Mouse (Mus musculus): ENCODE data around the gene Sec14l1. TPM values are rescaled to one million over a fixed set of nuclear protein-coding genes. Genes with fewer than 3 reads are reported as not detected.

Sec14l1 gene
- polyA plus RNA-seq, 1 experiment from 2014 or later, result 9.2 TPM

GRCm38 (mm10) chr11:117205447-117205846 lies 90.5 kb downstream of the Sec14l1 start:
- WGBS (ENCODE audit: insufficient replicate concordance), result 71% methylated on average over 9 of the region's 9 CpGs
- no peak for ATAC-seq
- H3K9ac ChIP-seq (replicated peaks), result no peak overlapping the region
- peak overlapping the region; percentile 92 for H3K27ac ChIP-seq (ENCODE audit: low read depth)
- no peak for DNase-seq
- TF ChIP-seq EP300 (IDR thresholded peaks at IDR 0.05; ENCODE audit: low read depth), result no peak
- TF ChIP-seq CTCF (IDR thresholded peaks at IDR 0.05; ENCODE audit: low read depth), result no peak
- no peaks in the 10 kb centered on the region for H3K9me3 ChIP-seq (ENCODE audit: low read length)
- peaks cover 39% of the 10 kb centered on the region for H3K4me1 ChIP-seq (ENCODE audit: insufficient read depth)
- H3K27me3 ChIP-seq (ENCODE audit: insufficient read depth, low read length), result no peaks in the 10 kb centered on the region
- no peaks in the 10 kb centered on the region for H3K36me3 ChIP-seq (replicated peaks; ENCODE audit: insufficient read depth, low read length)
- H3K4me2 ChIP-seq (ENCODE audit: low read depth, low read length), result peak overlapping the region; percentile 53; the same call in 1 of the 2 replicates
- H3K4me3 ChIP-seq (ENCODE audit: low read depth, low read length), result no peak overlapping the region

- DNase-seq (no peak), ATAC-seq (no peak)
- Histone ChIP-seq H3K9me3 (ENCODE audit: low read length) (no peaks in the 10 kb centered on the region), H3K4me3 (ENCODE audit: low read depth, low read length) (no peak overlapping the region), H3K36me3 (replicated peaks; ENCODE audit: insufficient read depth, low read length) (no peaks in the 10 kb centered on the region), H3K27ac (ENCODE audit: low read depth) (no peak overlapping the region), H3K27me3 (ENCODE audit: insufficient read depth, low read length) (no peaks in the 10 kb centered on the region), H3K9ac (replicated peaks) (no peak overlapping the region), H3K4me2 (ENCODE audit: low read depth, low read length) (no peak overlapping the region), H3K4me1 (ENCODE audit: insufficient read depth) (peaks cover 25% of the 10 kb centered on the region; the same call in 1 of the 2 replicates)
- WGBS (ENCODE audit: insufficient replicate concordance), result 58% methylated on average over 5 of the region's 5 CpGs
- TF ChIP-seq EP300 (IDR thresholded peaks at IDR 0.05; ENCODE audit: low read depth) (no peak), CTCF (IDR thresholded peaks at IDR 0.05; ENCODE audit: low read depth) (no peak)
These were observed 92.5 kb downstream of the Sec14l1 start for GRCm38 (mm10) chr11:117207436-117207835.

- ATAC-seq (no peak), DNase-seq (no peak)
- H3K9me3 ChIP-seq (ENCODE audit: low read length), result no peaks in the 10 kb centered on the region
- no peak overlapping the region for H3K27ac ChIP-seq (ENCODE audit: low read depth)
- no peak overlapping the region for H3K9ac ChIP-seq (replicated peaks)
- H3K4me2 ChIP-seq (ENCODE audit: low read depth, low read length), result no peak overlapping the region
- 89% methylated on average over 8 of the region's 8 CpGs for WGBS (ENCODE audit: insufficient replicate concordance)
- H3K4me1 ChIP-seq (ENCODE audit: insufficient read depth), result peaks cover 21% of the 10 kb centered on the region; the same call in 1 of the 2 replicates
- H3K36me3 ChIP-seq (replicated peaks; ENCODE audit: insufficient read depth, low read length), result no peaks in the 10 kb centered on the region
- TF ChIP-seq EP300 (IDR thresholded peaks at IDR 0.05; ENCODE audit: low read depth) (no peak), CTCF (IDR thresholded peaks at IDR 0.05; ENCODE audit: low read depth) (no peak)
- H3K4me3 ChIP-seq (ENCODE audit: low read depth, low read length), result no peak overlapping the region
- H3K27me3 ChIP-seq (ENCODE audit: insufficient read depth, low read length), result no peaks in the 10 kb centered on the region
These were observed 93.2 kb downstream of the Sec14l1 start for GRCm38 (mm10) chr11:117208151-117208673.

Small RNA genes within 50 kb of the gene (microRNA-seq; reads per million reads assigned to microRNA genes)
- not detected for gene Gm24323
- gene Mir6516, result 2.8 reads per million

Other genes with a start within 250 kb of the Sec14l1 start
- gene Mgat5b, start 196.3 kb upstream of the Sec14l1 start, polyA plus RNA-seq (2015; fragmentation: Nextera tagmentation; extraction: Ambion mirVana), result not detected in 2 replicates
- gene Sept9, start 84.5 kb downstream of the Sec14l1 start, polyA plus RNA-seq (2015; fragmentation: Nextera tagmentation; extraction: Ambion mirVana), result 30.8 and 34.5 TPM in 2 replicates

Data from liver, postnatal 0 days (tissue).